Mouse (Mus musculus): Measurements from ENCODE around the gene Hist1h1e.

Hist1h1e gene

DNA sequence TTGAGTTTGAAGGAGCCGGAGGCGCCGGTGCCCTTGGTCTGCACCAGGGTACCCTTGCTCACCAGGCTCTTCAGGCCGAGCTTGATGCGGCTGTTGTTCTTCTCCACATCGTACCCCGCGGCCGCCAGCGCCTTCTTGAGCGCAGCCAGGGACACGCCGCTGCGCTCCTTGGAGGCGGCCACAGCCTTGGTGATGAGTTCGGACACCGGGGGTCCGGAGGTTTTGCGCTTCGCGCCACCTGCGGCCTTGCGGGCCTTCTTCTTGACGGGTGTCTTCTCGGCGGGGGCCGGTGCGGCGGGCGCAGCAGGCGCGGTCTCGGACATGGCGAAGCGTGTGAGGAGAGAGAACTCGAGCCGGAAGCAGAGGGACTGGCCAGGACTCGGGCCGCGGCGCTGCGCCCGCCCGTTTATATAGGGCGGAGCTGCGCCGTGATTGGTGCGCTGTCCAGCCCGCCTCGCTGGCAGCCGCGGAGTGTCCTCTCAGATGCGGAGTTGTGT lies at the start of gene Hist1h1e:
Hist1h1e (minus strand) TSS at position 384 of the 497 bp plus-strand sequence.
- DNase-seq (ENCODE audit: low spot score in 2 of 2), result peak; percentile 76 to 83

DNA sequence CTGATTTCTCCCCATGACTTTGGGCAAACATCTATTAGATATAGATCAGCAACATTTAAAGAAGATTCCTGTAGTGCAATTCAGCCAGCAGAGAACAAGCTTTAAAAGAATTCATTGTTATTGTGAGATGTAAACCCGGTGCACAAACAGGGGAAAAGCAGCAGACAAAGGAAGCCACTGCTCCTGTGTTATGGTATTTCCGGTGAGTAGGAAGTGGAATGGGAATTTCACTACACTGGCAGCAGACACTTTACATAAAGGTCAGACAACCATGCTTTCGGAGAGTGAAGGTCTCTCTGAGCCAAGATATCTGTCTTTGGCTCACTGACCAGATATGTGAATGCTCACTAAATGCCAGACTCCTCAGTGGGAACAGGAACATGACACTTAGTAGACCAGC lies 40.2 kb upstream of the Hist1h1e start:
- no peak for DNase-seq (ENCODE audit: low spot score in 2 of 2)

DNA sequence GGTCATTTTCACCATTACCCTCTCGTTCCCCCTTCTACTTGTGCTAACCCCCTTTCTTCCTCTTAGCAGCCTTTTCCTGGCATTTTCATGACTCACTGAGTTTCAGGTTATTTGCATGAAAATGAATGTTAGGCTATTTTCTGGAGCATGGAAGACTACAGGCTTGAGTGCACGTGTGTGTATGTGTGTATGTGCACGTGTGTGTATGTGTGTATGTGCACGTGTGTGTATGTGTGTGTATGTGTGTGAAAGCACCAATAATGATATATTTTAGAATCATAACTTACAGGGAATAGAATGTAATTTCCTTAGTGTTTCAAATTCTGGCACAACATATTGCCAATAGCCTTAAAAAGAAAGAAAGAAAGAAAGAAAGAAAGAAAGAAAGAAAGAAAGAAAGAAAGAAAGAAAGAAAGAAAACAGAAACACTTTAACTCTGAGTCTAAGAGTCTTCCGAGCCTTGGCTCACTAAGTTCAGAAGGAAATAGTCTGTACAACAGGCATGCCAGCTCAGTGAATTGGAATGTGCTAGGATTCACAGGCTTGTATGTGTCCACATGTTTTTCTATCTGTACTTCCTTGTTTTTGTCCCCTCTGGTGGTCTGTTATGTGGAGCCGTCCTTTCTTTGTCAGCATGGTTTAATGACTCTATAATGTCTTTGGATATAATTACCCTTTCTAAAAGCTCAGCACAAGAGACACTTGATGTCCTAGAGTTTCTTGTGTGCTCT lies 37.4 kb upstream of the Hist1h1e start:
- no peak for DNase-seq (ENCODE audit: low spot score in 2 of 2)

DNA sequence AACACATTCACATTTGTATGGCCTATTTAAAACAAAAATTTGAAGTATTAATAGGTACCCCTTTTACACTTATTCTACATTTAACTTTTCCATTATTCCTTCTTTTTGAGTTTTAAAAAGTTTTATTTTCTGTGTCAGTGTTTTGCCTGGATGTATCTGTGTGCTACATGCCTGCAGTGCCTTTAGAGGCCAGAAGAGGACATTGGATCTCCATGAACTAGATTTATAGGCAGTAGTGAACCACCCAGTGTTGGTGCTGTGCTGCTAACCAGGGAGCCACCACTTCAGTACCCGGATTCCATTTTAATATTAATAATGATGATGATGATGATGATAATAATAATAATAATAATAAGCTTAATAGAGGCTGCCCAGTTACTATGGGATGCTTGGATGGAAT lies 8.3 kb upstream of the Hist1h1e start:
- no peak for DNase-seq (ENCODE audit: low spot score in 2 of 2)

DNA sequence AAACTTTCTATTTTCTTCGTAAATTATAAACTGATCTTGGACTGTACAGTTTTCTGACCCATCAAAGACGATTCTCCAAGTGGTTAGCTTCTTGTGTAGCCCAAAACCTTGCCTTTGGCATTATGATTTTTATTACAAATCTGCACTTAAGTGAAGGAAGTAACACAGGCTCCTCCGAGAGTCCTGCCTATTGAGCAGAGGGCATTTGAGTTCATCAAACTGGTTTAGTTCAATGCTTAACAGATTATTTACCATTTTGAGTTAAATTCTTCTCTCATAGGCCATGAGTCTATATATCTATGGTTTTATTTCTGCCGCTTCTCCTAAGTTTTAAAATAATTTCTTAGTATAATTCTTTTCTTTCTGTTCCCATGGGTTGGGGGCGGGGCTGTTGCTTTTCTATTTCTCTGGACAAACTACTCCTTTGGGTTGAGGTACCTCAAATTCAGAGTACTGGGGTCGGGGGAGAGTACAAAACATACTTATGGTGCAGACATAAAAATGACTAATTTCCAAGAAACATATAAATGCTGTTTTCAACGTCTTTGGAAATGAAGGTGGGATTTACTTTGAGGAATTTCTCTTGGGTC lies 598 bp upstream of the Hist1h1e start:
- no peak for DNase-seq (ENCODE audit: low spot score in 2 of 2)

DNA sequence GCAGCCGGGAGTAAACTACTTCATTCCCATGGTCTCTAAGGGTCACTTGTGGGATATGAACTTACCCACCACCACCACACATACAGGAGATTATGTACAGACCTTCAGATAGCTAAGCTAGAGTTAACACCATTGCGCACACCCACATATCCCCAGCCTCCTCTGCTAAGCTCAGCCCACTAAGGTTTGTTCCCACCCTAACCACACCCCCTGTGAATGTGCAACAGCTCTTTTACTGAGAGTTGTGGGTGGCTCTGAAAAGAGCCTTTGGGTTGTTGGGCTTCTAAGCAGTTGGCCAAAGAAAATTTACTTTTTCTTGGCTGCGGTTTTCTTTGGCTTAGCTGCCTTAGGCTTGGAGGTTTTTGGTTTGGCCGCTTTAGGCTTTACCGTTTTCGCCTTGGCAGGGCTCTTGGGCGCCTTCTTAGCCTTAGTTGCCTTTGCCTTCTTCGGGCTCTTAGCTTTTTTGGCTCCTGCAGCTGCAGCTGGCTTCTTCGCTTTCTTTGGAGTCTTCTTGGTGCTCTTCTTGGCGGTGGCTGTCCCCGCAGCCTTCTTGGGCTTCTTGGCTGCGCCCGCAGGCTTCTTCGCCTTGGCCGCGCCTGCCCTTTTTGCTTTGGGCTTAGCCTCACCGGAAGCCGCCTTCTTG lies 705 bp downstream of the Hist1h1e start:
- peak; percentile 10 to 48 for DNase-seq (ENCODE audit: low spot score in 2 of 2)

DNA sequence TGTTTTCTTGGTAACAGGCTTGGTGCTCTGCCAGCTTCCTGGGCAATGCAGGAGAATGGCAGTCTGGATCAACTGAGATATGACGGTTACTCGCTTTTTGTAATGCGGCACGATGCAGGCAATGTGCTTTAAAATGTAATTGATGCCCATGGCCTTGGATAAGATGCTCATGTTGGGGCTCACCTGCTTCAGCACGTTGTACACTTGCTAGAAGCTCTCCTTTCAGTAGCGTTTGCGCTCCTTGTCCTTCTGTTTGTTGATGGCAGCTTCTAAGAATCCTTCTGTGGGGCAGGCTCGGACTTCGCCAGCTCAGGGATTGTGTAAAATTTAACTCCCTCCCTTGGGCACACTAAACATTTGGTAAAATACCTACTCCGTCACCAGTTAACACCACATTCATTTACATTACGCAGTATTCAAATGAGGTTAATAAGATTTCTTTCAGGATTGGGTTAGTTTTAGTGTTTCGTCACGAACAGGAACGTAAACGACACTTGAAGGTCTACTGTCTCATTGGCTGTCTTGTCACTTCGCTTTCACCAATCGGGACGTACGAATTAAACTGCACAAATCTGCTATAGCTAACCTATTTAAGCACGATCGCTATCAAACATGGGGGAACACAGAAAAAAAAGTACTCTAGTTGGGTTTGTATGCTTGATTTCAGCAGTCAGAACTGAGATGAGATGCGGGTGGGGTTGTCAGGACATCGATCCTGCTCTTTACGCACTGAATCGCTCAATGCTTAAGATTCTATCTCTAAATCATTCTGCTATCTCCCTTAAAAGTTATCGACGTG lies 1.4 kb downstream of the Hist1h1e start, which contains the start of gene Hist1h2be:
Hist1h2be (minus strand) TSS at position 392 of the 799 bp plus-strand sequence.
- peak; percentile 53 to 59 for DNase-seq (ENCODE audit: low spot score in 2 of 2)

DNA sequence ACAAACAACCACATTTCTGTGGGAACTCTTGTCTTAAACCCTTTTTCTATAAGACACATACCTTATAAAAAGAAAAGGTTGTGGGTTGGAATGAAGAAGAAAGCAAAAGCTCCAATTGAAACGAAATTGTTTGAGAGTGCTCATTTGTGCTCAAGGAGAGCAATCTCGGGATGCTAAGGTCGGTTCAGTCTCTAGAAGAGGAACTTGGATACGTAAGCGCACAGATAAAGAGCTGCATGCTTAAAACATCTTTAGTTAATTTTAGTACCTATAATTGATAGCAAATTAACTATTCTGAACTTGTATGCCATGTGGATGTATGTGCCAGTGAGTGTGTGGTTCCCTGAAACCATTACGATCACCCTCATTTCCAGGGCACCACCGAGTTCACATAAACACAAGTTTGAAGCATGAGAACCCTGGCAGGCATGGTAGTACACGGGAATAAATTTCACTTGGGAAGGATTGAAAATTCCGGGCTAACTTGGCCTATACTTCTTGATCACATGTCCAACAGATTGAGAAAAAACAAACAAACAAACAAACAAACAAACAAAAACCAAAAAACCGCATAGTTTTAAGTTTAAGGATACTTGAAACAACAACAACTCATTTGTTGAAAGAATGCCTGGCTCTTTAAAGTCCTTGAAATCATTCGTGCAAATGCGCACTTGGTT lies 2.2 kb downstream of the Hist1h1e start:
- DNase-seq (ENCODE audit: low spot score in 2 of 2), result no peak

DNA sequence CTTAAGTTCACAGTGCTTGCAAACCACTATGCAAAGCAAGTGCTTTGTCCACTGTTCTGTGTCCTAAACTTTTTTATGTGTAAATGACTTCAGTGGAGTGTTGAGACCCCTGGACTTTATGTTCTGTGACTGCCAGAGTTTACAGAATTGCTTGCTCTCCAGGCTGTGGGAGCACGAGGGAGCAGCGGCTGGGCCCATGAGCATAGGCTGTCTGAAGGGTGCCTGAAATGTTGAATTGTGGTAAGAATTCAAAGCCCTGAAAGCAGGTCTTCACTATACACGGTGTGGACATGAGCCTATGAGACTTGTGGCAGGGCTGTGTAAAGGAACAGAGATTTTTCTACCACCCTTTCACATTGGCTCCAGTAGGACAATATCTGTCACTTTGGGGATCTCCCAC lies 10.7 kb downstream of the Hist1h1e start:
- DNase-seq (ENCODE audit: low spot score in 2 of 2), result no peak

DNA sequence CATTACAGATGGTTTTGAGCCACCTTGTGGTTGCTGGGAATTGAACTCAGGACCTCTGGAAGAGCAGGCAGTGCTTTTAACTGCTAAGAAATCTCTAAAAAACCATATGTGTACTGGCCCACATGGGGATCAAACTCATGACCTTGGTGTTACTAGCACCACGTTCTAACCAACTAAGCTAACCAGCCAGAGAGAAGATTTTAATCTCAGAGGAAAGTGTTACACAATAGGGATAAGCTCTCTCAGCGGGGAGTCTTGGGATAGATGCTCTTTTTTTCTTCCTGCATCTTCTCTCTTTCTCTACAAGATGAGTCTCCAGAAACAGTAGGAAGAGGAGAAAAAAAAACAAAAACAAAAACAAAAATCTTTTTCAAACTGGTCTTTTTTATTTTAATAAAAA lies 12.0 kb downstream of the Hist1h1e start:
- DNase-seq (ENCODE audit: low spot score in 2 of 2), result no peak

DNA sequence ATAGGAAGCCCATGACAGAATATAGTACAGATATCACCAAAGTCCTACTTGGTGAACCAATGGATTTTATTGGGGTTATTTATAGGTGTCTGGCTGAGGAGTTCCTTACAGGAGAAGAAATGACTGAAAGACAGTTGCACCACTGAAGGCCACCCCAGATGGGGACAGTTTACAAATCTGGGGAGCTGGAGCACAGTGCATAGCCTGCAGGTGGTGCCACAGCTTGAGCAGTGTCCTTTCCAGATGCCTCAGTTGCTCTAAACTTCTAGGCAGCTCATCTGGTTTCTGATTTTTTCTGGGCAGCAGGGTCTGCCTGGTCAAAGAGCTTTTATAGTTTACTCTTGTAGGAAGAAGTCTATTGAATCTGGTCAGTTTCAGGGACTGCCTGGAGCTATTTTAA lies 12.5 kb downstream of the Hist1h1e start:
- no peak for DNase-seq (ENCODE audit: low spot score in 2 of 2)

DNA sequence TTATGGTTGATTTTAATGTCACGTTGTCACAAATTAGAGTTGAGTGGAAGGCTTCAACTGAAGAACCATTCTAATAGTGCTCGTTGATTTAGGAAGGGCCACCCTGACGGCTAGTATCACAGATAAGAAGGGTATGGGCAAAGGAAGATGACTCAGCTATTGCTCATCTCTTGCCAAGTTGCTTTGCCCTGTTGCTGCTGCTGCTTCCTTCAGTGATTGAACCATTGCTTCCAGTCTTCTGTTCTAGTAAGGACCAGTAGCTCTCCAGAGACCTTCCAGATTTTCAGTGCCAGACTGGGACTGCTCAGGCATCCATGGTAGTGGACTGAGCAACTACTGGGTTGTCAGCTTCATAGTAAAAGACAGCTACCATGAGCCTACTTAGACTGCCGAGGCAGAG lies 13.1 kb downstream of the Hist1h1e start:
- DNase-seq (ENCODE audit: low spot score in 2 of 2), result no peak

DNA sequence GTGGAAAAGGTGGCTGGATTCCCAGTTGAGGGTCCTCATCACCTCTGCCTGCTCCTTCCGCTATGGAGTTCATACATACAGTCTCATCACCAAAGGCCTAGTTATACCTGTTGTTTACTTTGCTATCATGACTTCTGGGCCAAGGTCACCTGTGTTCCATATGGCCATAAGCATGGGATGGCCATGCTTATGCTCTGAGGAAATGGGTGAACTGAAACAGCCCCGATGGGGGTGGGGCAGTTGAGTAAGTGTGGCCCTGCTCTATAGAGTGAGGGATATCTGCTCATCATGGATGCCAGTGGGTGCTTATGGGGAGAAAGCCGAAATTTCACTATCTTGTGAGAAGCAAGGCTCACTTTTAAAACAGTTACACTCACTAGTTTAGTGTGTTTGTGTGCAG lies 17.3 kb downstream of the Hist1h1e start:
- DNase-seq (ENCODE audit: low spot score in 2 of 2), result no peak

DNA sequence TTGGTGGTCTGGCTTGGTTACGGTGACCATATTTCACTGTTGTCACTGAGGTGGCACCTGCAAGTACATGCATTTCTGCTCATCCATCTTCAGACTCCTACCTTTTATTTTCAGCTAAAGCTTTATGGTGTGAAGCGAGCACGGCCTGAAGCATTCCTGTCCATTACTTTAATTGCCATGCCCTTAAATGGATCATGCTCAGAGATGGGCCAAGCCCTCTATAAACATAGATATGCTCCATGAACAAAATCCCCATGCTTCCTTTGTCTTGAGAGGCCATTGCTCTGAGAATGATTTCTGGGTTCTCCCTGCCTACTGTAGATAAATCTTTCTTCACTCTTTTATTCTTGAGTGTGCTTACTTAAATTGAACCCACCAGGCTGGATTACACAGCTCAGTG lies 17.9 kb downstream of the Hist1h1e start:
- no peak for DNase-seq (ENCODE audit: low spot score in 2 of 2)

DNA sequence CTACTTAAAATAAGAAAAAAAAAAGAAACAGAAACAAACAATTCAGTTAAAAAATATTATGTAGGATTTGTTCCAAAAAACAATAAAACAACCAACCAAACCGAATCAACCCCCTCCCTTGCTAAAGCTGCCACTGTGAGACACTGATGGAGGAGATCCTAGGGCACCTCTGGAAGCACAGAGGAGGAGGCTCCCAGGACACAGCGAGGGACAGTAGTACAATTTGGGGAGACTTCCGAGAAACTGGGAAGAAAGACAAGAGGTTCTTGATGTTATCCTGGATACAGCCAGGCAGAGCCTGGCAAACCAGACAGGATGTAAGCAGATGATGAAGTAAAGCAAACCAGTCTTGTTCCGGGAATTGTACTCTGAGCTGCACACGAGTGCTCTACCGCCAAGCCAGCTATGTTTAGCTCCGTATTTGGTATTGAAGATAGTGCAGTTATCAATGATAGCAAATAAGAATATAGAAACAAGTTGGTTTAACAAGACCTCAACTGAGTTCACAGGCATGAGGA lies 19.1 kb downstream of the Hist1h1e start:
- DNase-seq (ENCODE audit: low spot score in 2 of 2), result no peak

DNA sequence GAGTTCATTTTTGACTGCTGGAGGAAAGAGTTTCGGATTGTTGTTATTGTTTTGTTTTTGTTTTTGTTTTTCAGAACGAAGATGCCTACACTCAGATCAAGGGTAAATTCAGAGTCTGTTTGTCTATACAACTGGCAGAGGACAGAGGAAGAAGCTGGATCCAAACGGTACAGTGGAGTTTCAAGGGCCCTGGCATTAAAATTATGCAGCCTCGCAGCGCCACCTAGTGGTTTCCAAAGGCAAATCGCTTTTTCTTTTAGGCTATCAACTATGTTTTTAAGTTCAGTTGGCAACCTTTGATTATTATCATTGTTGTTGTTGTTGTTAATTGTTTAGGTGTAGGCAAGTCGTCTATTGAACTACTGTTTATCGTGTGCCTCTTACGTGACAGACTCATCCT lies 24.4 kb downstream of the Hist1h1e start:
- DNase-seq (ENCODE audit: low spot score in 2 of 2), result peak; percentile 43 to 67

DNA sequence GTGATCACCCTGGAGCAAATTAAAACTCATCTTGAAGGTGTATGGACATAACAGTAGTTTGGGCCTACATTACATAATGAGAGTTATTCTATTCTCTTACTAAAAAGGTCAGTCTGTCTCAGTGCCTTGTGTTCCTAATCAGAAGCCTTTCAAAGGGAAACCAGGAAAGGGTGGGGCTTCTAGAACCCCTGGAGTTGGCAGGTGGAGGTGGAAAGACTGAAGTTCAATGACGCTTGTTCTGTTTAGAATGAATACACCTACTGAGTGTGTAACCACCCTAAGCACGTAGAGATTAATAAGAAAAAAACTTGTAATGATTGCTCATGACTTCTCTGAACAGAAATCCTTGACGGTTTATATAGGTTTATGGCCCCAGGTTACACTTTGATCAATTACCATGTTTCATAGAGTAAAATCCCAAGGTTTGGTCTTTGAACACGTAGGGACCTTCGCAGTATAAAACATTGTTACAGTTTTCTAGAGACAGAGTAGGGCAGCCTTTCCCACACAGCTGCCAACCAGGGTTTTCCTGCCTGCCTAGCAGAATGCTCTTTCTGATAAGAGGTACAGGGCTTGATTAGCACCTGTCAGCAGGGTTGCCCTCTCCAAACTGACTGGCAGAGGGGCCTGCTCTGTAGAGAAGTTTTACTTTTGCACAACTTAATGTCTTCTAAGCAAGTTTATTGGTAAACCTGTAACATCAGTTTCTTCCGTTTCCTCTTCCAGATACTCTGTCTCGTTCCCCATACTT lies 26.6 kb downstream of the Hist1h1e start:
- no peak for DNase-seq (ENCODE audit: low spot score in 2 of 2)

DNA sequence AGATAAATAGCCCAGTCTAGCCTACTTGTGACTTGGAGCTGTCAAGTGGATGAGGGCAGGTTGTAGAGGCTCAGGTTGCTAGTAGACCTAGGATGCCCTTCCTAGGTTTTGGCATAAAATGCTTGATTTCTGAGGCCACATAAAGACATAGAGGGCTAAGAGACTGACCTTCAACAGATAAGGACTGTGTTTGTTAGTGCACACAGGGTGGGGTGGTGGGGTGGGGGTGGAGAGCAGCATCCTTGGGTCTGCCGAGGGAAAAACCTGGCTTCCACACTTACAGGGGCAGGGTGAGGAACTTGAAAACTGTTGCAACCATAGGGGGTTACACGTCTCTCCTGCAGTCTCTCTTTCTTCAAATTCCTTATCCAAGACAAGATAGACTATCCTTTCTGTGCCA lies 27.2 kb downstream of the Hist1h1e start:
- DNase-seq (ENCODE audit: low spot score in 2 of 2), result no peak

DNA sequence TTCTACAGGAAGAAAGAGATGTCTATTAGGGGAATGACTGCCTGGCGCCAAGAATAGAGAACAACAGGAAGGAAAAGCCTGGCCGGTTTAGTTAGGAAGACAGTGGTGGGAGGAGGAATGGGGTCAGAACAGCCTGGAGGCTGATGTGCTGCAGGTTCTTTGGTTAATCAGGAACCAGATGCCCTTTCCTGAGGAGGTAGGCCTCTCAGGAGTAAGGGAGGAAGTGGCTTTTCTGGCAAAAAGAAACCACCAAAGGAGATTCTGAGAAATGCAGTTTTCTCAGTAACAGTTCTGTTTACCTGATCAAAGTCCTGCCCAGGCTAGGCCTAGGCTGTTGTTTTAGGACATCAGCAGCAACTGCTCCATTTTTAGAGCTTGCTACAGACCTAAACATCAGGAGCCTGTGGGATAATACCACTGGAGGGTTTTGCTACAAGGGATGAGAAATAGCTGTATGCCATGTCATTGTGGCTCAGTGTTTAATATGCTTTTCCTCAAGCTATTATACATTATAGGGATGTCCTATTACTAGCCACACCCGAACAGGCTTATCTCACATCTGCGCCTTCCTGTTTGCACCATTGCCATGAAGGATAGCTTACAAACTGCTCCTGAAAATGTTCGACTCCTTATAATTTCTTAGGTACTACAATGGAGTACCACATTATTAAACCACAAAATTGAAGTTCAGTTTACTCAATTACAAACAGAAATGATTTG lies 29.1 kb downstream of the Hist1h1e start:
- DNase-seq (ENCODE audit: low spot score in 2 of 2), result no peak

DNA sequence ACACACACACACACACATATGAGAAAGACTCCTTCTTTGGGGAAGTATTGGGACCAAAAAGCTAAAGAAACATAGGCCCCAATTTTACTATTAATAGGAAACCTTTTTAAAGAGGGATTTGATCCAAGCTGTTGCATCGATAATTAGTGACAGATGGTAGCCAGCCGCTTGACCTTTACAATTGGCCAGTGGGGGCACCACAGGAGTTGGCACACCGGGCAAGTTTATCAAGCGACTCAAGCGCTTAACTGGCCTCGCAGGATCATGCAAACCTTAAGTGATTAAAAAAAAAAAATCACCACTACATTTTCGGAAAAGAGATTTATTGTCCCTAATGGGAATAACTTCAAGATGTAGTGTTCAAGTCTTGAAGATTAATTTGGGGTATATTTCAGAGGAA lies 29.7 kb downstream of the Hist1h1e start:
- DNase-seq (ENCODE audit: low spot score in 2 of 2), result no peak

All from frontal cortex, postnatal 25 days (tissue).